Mouse (Mus musculus): ENCODE measurements around the gene Stk24.

Gene Stk24

DNA sequence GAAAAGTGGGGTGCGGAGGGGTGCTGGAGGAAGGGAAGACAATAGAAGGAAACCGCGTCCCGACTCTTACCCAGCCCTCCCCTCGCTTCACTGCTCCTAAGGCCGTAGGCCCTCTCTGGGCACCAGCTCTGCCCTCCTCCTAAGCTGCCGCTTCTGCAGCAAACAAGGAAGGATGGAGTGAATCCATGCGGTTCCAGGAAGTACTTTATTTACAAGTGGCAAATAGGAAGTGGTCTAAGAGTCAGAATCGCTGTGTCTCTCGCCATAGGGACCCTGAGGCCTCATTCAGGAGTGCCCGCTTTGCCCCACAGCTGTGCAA lies at the start of gene Stk24:
Gene Stk24 (minus strand): TSS at position 185 of the 319 bp plus-strand sequence.
- WGBS, result 10% methylated on average over 11 of the region's 11 CpGs

DNA sequence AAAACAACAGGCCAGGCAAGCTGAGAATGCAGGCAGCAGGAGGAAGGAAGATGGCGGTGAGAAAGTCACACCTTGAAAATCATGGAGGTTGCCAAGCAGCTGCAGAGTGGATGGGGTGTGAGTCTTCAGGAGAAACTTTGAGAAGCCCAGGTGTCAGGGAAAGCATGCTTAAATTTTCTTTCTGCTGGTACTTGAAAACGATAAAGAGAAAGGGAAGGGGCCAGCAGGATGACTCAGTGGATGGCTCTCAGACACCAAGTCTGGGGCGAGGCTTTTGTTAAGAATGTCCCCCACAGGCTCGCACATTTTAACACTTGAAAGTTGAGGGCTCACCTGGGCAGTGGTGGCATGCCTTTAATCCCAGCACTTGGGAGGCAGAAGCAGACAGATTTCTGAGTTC lies 48.3 kb upstream of the Stk24 start:
- WGBS, result 84% methylated on average over 4 of the region's 4 CpGs

DNA sequence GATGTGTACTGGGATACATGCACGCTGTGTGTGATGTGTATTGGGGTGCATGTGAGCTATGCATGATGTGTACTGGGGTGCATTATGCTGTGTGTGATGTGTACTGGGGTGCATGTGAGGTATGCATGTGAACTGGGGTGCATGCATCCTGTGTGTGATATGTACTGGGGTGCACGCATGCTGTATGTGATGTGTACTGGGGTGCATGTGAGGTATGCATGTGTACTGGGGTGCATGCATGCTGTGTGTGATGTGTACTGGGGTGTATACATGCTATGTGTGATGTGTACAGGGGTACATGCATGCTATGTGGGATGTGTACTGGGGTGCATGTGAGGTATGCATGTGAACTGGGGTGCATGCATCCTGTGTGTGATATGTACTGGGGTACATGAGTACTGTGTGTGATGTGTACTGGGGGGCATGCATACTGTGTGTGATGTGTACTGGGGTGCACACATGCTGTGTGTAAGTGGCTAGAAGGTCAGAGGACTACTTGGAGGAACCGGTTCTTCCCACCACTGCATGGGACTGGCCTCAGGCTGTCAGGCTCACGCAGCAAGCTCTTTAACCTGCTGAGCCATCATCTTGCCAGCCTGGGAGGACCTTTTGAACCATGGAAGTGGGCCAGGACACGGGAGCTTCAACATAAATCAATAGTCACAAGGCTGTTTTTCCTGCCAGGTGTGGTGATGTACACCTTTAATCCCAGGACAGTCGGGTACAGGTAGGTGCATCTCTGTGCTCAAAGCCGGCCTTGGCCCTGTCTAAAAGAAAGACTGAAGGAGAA lies 45.4 kb upstream of the Stk24 start:
- 86% methylated on average over 7 of the region's 7 CpGs for WGBS

DNA sequence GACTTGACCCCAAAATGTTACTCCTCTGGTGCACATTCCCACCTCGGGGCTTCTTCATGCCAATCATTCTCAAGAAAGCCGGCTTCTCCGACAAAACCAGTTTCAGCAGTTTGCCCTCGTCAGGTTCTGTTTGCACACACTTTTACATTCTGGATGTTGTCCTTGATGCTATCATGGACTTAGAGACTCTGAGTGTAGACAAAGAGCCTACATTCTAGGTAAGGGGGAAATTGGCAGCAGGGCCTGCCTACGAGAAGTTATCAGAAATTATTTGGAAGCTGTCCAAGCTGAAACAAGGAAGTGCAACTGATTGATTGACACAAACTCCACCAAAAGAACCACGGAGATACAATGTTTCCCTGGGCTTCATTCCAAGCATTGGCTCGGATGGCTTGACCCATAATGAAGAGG lies 43.5 kb upstream of the Stk24 start:
- WGBS, result 51% methylated on average over 7 of the region's 7 CpGs

DNA sequence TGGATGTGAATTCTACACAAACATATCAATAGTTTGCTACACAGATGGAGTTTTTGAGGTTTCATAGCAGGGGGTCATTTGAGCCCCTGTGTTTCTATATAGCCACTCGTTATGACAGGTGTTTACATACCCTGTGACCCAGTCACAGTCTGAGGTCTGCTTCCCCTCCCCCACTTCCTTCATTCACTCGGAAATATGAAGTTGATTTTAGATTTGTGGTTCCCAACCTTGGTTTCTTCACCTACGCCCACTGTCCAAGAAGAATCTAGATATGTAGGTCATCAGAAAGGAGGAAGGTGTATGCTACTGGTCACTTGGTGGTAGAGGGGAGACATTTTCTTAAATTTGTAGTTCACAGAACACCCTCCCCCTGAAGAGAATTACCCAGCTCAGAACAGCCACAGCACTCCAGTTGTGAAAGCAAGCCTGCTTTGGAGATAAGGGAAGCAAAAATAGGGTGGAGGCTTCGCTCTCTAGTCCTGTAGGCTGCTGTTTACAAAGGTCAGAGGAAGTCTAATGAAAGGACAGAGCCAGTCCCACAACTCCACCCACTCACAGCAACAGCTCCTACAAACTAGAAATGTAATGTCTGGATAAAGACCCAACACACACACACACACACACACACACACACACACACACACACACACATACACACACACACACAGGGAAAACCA lies 43.0 kb upstream of the Stk24 start:
- 70% methylated on average over 4 of the region's 4 CpGs for WGBS

DNA sequence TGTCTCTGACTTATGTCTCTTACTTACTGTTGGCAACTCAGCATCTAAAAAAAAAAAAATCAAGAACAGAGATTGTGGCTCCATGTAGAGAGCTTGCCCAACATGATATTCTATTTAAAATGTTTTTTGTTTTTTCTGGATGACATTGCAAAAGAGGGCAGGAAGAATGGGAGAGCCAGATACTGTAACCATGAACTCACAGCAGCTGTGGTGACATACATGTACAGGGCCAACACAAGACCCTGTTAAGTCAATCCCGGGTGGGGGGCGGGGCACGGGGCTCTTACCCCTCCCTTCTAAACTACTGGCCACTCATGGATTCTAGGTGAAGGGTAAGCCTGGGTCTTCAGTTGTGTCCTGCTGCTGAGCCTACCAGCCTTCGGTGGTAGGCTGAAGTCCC lies 42.2 kb upstream of the Stk24 start:
- WGBS, result 93% methylated on average over 4 of the region's 4 CpGs

DNA sequence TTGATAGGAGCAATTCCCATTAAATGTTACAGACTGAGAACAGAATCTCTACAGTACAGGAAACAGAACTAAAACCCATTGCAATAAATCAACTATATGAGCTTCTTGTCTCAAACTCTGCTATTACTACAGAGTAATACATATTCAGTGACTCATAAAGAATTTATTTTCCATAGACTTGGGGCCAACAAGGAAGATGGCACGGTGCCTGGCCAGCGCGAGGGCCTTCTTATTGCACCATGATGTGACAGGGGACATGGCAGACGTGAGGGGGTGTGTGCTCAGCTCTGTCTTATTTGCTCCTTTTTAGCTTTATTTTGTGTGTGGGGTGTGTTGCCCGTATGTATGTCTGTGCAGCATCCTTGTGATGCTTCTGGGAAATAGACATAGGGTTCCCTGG lies 37.8 kb upstream of the Stk24 start:
- 68% methylated on average over 5 of the region's 5 CpGs for WGBS

DNA sequence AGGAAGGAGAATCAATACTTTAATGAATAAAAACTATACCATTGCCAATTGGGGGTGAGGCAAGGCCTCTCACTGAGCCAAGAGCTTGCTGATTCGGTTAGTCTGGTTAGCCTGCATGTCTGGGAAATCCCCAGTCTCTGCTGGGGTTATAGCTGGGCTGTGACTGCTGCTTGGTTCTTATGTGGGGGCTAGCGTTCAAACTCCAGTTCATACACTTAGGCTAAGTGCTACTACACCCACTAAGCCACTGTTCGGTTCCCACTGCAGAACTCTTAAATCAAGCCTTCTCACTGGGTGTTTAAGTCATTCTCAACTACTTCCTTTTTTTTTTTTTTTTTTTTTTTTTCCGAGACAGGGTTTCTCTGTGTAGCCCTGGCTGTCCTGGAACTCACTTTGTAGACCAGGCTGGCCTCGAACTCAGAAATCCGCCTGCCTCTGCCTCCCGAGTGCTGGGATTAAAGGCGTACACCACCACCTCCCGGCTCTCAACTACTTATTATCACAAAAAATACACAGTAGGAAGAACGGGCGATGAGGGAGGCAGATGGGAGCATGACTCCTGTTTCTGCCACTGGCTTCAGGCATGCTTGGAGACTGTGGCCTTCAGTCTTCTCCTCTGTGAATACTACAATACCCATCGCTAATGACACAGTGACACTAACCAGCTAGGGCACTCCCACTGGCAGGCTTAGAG lies 37.0 kb upstream of the Stk24 start:
- WGBS, result 90% methylated on average over 11 of the region's 12 CpGs

DNA sequence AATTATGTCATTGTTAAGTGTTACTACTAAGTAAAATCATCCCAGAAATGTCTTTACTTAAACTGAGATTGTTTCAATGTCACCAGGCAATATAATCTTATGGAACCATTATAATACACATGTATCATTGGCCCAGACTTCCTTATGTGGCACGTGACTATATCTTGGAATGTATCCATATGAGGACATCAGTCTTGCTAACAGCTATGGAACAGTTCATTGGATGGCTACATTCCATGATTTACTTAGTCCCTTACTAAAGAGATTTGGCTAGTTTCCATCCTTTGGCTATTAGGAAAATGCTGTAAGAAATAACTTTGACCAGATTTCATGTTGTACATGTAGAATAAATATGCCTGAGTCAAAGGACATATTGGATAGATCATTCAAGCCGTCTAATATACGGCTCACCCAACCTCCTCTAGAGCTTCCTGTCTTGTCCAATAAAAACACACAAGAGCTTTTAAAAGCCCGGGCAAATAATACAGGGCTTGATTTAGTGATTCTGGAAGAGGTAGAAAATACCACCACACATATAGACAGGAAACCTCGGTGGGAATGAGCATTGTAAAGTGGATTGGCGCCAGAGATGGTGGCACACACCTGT lies 34.9 kb upstream of the Stk24 start:
- 84% methylated on average over 6 of the region's 6 CpGs for WGBS

DNA sequence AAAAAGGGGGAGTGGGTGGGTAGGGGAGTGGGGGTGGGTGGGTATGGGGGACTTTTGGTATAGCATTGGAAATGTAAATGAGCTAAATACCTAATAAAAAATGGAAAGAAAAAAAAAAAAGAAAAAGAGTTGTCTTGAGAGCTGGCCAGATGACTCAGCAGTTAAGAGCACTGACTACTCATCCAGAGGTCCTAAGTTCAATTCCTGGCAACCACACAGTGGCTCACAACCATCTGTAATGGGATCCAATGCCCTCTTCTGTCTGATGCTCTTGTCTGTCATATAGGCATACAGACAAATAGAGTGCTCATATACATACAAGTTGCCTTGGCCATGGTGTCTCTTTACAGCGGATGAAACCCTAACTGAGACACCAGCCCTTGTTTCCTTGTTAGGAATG lies 33.9 kb upstream of the Stk24 start:
- WGBS, result 98% methylated on average over 1 of the region's 1 CpGs

DNA sequence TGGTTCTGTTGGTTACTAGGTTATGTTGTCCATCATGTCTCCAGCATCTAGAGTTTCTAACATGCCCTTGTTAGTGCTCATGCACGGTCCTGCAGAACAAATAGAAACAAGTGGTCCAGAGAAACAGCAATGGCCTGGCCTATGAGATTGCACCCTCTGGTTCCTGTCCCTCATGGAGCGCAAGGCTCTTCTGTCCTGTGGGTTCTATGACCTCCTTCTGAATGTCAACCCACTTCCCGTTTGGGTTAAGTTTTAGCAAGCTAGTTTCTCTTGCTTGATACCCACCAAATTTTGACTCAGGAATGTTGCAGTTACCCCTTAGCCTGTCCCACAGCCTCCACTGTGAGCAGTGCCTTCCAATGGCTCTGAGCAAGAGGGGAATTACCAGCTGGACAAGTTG lies 29.1 kb upstream of the Stk24 start:
- WGBS, result 86% methylated on average over 3 of the region's 3 CpGs

DNA sequence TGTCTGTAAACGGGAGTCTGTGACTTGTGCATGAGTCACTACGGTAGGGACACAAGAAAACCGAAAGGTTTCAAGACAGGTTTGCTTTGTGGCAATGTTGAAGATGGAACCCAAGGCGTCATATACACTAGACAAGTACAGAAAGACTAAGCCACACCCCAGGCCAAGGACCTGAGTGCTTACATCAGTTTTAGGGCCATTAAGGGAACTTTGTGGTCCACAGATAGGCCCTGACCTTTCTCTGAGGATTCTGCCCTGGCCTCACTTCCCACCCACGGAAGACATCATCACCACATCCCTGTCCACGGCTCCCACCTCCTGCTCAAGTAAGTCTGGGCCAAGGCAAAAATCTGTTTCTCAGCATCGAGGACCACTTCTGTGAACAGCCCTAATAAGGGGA lies 27.1 kb upstream of the Stk24 start:
- WGBS, result 98% methylated on average over 7 of the region's 7 CpGs

DNA sequence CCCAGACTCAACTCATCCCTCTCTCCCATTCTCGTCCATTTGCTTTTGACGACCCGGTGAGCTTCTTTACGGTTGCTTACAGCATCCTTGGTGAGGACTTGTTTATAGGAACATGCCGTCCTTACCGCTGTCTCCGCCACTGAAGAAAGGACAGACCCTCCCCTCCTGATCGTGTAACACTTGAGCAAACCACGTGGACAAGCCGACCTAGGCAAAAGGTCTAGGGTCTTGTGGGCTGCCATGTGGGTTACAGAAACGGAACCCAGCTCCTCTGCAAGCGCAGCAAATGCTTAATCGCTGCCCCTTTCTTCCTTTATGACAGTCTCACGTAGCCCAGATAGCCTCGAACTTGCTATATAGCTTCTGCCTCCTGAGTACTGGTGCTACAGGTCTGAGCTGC lies 25.7 kb upstream of the Stk24 start:
- WGBS, result 69% methylated on average over 15 of the region's 15 CpGs

DNA sequence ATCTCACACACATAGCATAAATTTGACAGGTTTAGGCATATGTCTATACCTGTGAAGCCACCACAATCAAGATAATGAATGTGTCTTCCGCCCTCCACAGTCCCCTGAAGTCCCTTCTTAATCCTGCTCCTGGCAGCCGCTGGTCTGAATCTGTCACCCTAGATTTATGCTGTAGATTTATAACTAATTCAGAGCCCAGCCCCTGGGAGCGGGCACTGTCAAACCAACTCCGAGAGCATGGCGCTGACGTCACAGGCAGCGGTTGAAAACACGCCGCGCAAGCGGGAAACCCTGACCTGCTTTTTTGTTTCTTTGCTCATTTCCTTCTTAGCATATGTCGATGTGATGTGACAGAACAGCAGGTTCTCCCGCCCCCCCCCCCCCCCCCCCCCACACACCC lies 25.3 kb upstream of the Stk24 start:
- WGBS, result 52% methylated on average over 13 of the region's 13 CpGs

DNA sequence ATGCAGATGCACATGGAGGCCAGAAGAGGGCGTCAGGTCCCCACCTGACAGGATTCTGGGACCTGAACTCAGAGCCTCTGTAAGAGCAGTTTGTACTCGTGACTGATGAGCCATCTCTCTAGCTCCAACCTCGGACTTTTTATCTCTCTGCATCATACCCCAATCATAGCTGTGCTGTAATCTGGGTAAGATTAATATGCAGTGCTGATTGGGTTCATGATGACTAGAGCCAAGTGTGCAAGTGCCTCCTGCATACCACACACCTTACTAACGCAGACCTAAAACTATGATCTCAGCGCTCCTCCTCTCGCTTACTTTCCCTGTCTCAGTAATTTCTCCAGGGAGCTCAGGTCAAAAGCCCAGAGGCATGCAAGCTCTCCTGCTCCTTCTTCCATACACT lies 19.9 kb upstream of the Stk24 start:
- 87% methylated on average over 6 of the region's 6 CpGs for WGBS

DNA sequence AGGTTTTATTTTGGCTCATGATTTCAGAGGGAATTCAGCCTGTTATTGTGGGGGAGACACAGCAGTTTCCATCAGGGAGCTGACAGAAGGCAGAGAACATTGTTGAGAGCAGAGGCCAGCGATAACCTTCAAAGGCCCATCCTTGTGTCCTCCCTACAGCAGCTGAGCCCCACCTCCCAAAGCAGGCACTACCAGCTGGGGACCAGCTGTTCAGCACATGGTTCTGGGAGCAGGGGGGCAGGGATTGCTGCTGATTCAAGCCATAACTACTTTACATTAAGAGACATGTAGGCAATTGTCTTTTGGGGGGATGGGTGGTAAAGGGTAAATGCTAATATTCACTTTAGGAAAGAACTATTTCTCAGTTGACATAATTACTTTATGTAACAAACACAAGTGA lies 17.7 kb upstream of the Stk24 start:
- 73% methylated on average over 1 of the region's 1 CpGs for WGBS

DNA sequence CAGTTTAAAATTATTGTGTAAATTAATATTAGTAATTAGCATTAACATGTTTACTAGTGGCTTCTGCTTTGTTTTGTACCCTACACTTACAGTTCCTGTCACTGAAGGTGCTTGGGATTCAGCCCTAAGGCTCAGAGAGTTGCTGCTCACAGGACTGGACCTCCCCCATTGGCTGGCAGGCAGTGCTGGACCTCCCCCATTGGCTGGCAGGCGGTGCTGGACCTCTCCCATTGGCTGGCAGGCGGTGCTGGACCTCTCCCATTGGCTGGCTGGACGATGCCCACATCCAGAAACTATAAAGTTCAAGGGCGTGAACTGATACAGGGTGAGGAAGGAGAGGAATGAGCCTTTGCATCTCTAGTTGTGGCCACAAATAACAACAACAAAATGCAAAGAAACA lies 15.3 kb upstream of the Stk24 start:
- WGBS, result 84% methylated on average over 4 of the region's 4 CpGs

DNA sequence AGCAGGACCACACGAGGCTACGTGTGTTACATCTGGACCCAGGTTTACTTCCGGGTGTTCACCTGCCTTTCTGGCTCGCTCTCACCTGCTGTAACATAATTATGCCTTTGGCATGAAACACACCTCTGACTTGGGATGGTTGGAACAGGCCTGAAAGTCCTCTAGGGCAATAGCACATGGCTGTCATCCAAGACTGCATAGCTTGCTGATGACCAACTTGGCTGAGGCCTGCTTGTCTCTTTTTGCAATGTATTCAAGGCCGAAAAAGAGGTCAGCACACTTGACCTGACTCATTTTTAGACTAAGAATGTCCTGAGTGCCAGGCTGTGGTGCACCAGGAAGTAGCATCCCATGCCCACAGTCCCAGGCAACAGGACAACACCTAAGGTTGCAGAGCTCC lies 12.1 kb upstream of the Stk24 start:
- WGBS, result 86% methylated on average over 5 of the region's 5 CpGs

DNA sequence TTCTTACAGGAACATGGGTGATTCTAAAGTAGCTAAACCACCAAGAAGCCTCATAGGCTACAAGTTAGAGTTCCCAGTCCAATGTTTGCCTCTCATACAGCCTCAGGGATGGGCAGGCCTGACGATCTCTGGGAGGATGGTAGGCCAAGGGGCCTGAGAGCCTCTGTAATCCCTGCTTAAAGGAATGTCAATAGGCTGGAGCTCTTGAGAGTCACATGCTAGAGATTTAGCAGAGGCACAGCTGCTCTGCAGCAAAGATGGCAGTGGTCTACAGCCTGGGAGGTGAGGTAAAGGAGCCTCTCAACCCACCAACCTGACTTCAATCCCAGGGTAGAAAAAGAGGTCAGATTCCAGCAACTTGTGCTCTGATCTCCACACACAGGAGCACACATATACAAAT lies 7.9 kb upstream of the Stk24 start:
- WGBS, result 96% methylated on average over 1 of the region's 1 CpGs

DNA sequence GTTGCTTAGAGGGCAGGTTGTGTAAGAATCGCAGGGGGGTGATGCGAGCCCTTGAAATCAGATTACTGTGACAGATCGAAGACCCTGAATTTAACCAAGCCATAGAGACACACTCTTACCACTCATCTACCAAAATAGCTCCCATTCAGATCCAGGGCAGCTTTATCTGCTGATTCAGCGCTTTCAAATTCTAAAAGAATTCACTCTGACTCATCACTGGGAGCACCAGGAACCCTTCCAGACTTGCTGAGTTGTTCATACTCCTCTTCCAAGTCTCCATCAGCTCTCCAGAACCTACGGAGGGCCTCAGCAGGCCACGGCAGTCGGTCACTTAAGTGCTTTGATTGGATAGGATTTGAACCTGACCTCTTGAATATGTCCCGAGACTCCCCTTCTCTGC lies 5.6 kb upstream of the Stk24 start:
- WGBS, result 62% methylated on average over 8 of the region's 8 CpGs

DNA sequence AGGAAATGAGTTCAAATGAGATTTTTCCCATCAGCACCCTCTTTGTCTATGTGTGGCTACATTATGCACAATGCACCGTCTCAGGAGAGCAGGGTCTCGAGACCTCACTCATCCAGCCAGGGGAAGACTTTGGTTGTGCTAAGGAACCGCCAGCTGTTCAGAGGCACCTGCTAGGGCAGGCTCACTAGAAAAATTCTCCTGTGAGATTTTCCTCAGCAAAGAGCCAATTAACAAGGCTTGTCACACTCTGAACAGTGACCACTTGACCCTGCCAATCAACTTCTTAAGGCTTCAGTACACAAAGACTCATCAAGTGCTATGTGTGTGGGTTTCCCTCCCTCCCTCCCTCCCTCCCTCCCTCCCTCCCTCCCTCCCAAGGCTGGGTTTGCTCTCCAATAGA lies 4.0 kb upstream of the Stk24 start:
- WGBS, result 70% methylated on average over 3 of the region's 3 CpGs

DNA sequence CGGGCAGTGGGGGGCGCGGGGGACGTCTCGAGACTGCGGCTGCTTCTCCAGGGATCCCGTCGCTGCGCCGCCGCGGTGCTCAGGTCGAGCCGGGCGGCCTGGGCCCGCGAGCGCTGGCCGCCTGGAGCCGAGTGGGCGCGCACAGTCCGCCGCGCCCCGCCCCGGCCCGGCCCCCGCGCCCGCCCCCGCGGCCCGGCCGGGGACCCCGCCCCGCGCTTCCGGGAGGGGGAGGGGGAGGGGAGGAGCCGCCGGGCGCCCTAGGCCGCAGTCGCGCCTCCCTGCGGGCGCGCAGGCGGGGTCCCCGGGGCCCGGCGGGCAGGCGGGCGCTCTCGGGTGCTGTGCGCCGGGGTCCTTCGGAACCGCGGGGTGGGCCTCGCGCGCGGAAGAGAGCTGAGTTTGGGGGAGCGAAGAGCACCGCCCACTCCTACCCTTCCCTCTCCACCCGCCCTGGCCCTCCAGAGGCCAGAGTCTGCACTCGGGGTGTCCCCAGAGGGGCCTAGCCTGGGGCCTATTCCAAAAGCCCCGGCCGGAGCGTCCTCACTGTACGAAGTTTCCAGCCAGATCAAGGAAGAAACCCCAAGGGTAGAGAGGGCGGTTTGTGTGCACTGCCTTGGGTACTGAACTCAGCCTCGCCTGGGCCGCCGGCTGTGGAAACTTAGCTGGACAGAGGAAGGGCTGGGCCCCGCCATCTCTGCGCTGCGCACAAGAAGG lies 540 bp downstream of the Stk24 start:
- 2% methylated on average over 68 of the region's 79 CpGs for WGBS
